Mouse (Mus musculus) hindbrain, postnatal 0 days (tissue): ENCODE measurements at regions not wholly inside any gene's neighbourhood (a gene's known extent, or its start where the extent isn't known, plus 50 kb on each side); places are given as distances from the start of the nearest gene placed in this dataset.

ENCODE experiments used
- ATAC-seq: fragments of 200-750 bp; cut with Nextera tagmentation; 2 replicates; pipeline ENCODE4 v1.8.0; 2017; ENCODE audit warnings: mild to moderate bottlenecking, moderate TSS enrichment, moderate library complexity
- DNase-seq: peaks from one replicate; pipeline ENCODE4 v3.0.0-alpha.2; 2015; ENCODE audit warnings: low spot score
- H3K27ac ChIP-seq: fragments of 300-500 bp; sonication (generic); 2 replicates; pipeline ENCODE4 v1.5.1; 2014; ENCODE audit warnings: mild to moderate bottlenecking
- H3K27me3 ChIP-seq: fragments of 300-500 bp; sonication (generic); 2 replicates; pipeline ENCODE4 v1.6.1; 2014; ENCODE audit warnings: low read length, mixed read lengths; ENCODE audit not compliant: insufficient read depth
- H3K36me3 ChIP-seq: fragments of 300-500 bp; sonication (generic); 2 replicates; pipeline ENCODE4 v1.6.1; 2014; ENCODE audit warnings: low read length, mixed read lengths; ENCODE audit not compliant: insufficient read depth
- H3K4me1 ChIP-seq: fragments of 300-500 bp; sonication (generic); 2 replicates; pipeline ENCODE4 v1.6.1; 2014; ENCODE audit warnings: antibody characterized with exemption, low read length, mixed read lengths; ENCODE audit not compliant: insufficient read depth
- H3K4me2 ChIP-seq: fragments of 300-500 bp; sonication (generic); 2 replicates; pipeline ENCODE4 v1.6.1; 2014; ENCODE audit warnings: low read depth, mild to moderate bottlenecking, low read length, moderate library complexity, mixed read lengths
- H3K4me3 ChIP-seq: fragments of 300-500 bp; sonication (generic); 2 replicates; pipeline ENCODE4 v1.5.1; 2014; ENCODE audit warnings: low read length
- H3K9ac ChIP-seq: fragments of 300-500 bp; sonication (generic); replicated peaks from 2 replicates; pipeline ENCODE4 v1.6.1; 2014; ENCODE audit warnings: mild to moderate bottlenecking, low read length, moderate library complexity, mixed read lengths
- H3K9me3 ChIP-seq: fragments of 300-500 bp; sonication (generic); 2 replicates; pipeline ENCODE4 v1.6.1; 2016; ENCODE audit warnings: low read length, mixed read lengths
- CTCF ChIP-seq: IDR thresholded peaks from 2 replicates; pipeline ENCODE4 v1.5.1; 2016; ENCODE audit warnings: antibody characterized with exemption, control low read depth, low read depth
- WGBS: fragments of 180-500 bp; shearing (Covaris S2); extraction: QIAGEN DNeasy Blood & Tissue Kit; methylation state at CpG from one replicate; pipeline ENCODE4 v1.1.7; 2014; 5-methylcytosine and 5-hydroxymethylcytosine counted together

DNA sequence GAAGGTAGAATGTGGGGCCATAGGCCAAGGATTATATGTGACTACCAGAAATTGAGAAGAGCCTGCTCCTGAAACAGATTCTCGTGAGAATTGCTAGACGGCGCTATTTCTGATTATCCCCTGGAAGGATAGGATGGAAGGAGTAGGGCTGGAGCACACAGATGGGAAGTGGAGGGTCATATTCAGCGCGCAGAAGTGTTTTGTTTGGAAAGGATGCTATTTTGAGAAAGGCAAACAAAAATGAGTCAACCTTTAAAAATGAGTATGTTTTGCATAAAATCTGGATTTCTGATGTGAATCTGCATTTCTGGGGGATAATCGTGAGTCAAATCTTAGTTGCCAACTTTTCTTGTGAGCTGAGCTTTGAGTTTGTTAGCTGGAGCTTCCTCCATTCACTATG, 58.1 kb upstream of the Fshb start:
- no peak overlapping the region for H3K4me2 ChIP-seq
- no peak overlapping the region for H3K9ac ChIP-seq
- DNase-seq (no peak), ATAC-seq (no peak)
- no peaks in the 10 kb centered on the region for H3K9me3 ChIP-seq
- H3K4me1 ChIP-seq, result no peaks in the 10 kb centered on the region
- WGBS, result 90% methylated on average over 6 of the region's 6 CpGs
- H3K27me3 ChIP-seq, result no peaks in the 10 kb centered on the region
- H3K4me3 ChIP-seq, result no peak overlapping the region
- no peaks in the 10 kb centered on the region for H3K36me3 ChIP-seq
- H3K27ac ChIP-seq, result no peak overlapping the region
- TF ChIP-seq CTCF, result no peak

- no peak overlapping the region for H3K9ac ChIP-seq
- no peaks in the 10 kb centered on the region for H3K36me3 ChIP-seq
- H3K27ac ChIP-seq, result no peak overlapping the region
- H3K4me1 ChIP-seq, result no peaks in the 10 kb centered on the region
- ATAC-seq (no peak), DNase-seq (no peak)
- H3K27me3 ChIP-seq, result no peaks in the 10 kb centered on the region
- 93% methylated on average over 9 of the region's 9 CpGs for WGBS
- H3K9me3 ChIP-seq, result no peaks in the 10 kb centered on the region
- TF ChIP-seq CTCF, result no peak
- no peak overlapping the region for H3K4me2 ChIP-seq
- H3K4me3 ChIP-seq, result no peak overlapping the region
These were observed 59.4 kb upstream of the Fshb start for GRCm38 (mm10) chr2:107118711-107119474.

DNA sequence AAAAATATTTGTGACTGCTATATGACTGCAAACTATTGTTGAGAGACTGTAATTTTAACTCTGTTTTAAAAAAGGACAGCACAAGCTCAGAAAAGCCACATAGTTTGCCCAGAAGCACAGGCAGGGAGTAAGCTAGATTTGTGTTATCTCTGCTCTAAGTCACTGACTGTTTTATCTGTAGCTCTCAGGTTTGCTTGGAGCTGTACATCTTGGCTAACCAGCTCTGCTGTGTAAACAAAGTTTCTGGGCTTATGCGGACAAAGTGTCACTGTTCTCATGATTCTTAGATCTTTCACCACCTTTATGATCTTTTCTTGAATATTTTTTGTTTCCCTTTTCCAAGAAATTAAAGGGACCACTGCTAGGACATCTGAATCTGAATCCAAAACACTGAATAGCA, 60.2 kb upstream of the Fshb start:
- WGBS, result 91% methylated on average over 1 of the region's 1 CpGs

DNA sequence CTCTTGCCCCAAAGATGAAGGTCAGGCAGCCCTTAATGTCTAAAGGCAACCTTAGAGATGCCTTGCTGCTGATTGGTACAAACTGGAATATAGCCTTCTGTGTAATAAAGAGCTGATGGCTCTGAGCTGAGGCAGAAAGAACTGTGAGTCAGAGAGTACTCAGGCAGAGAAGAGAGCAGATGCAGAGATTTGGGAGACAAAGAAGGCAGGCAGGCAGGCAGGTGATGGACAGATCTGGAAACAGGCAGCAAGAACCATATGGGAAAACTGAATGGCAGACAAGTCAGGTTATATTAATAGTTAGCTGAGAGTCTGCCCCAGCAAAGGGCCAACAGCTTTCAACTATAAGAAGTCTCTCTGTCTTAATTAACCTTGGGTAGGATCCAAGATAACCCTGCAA, 73.7 kb upstream of the Fshb start:
- Histone ChIP-seq H3K4me3 (no peak overlapping the region), H3K27me3 (no peaks in the 10 kb centered on the region), H3K9me3 (no peaks in the 10 kb centered on the region), H3K9ac (no peak overlapping the region), H3K27ac (no peak overlapping the region), H3K4me2 (no peak overlapping the region), H3K4me1 (no peaks in the 10 kb centered on the region), H3K36me3 (no peaks in the 10 kb centered on the region)
- no peak for DNase-seq
- no peak for TF ChIP-seq CTCF
- ATAC-seq, result no peak

More for the DNA sequence above, 60.2 kb upstream of the Fshb start:
- H3K9me3 ChIP-seq, result no peaks in the 10 kb centered on the region
- no peaks in the 10 kb centered on the region for H3K4me1 ChIP-seq
- no peak for DNase-seq
- H3K27ac ChIP-seq, result no peak overlapping the region
- no peak for ATAC-seq
- no peak overlapping the region for H3K4me2 ChIP-seq
- H3K4me3 ChIP-seq, result no peak overlapping the region
- H3K36me3 ChIP-seq, result no peaks in the 10 kb centered on the region
- H3K9ac ChIP-seq, result no peak overlapping the region
- H3K27me3 ChIP-seq, result no peaks in the 10 kb centered on the region
- TF ChIP-seq CTCF, result no peak

- WGBS, result 77% methylated on average over 2 of the region's 2 CpGs
- Histone ChIP-seq H3K4me2 (no peak overlapping the region), H3K36me3 (no peaks in the 10 kb centered on the region), H3K27me3 (no peaks in the 10 kb centered on the region), H3K9me3 (no peaks in the 10 kb centered on the region), H3K4me1 (no peaks in the 10 kb centered on the region), H3K27ac (no peak overlapping the region), H3K9ac (no peak overlapping the region), H3K4me3 (no peak overlapping the region)
- no peak for TF ChIP-seq CTCF
- ATAC-seq (no peak), DNase-seq (no peak)
These were observed 89.9 kb upstream of the Fshb start for GRCm38 (mm10) chr2:107149317-107149716.

GRCm38 (mm10) chr2:107149851-107150250, 90.4 kb upstream of the Fshb start:
- no peak for ATAC-seq
- H3K9ac ChIP-seq, result no peak overlapping the region
- 74% methylated on average over 2 of the region's 2 CpGs for WGBS

GRCm38 (mm10) chr2:107150373-107150772, 90.9 kb upstream of the Fshb start:
- H3K9ac ChIP-seq, result no peak overlapping the region
- no peak overlapping the region for H3K4me2 ChIP-seq
- ATAC-seq (no peak), DNase-seq (no peak)
- H3K4me1 ChIP-seq, result no peaks in the 10 kb centered on the region
- TF ChIP-seq CTCF, result no peak
- no peak overlapping the region for H3K4me3 ChIP-seq
- whole genome bisulfite sequencing, result 70% methylated on average over 3 of the region's 3 CpGs
- H3K27ac ChIP-seq, result no peak overlapping the region
- H3K36me3 ChIP-seq, result no peaks in the 10 kb centered on the region
- no peaks in the 10 kb centered on the region for H3K27me3 ChIP-seq
- no peaks in the 10 kb centered on the region for H3K9me3 ChIP-seq

More at GRCm38 (mm10) chr2:107149851-107150250, 90.4 kb upstream of the Fshb start:
- Histone ChIP-seq H3K4me1 (no peaks in the 10 kb centered on the region), H3K36me3 (no peaks in the 10 kb centered on the region), H3K9me3 (no peaks in the 10 kb centered on the region), H3K27me3 (no peaks in the 10 kb centered on the region), H3K4me2 (no peak overlapping the region), H3K4me3 (no peak overlapping the region), H3K27ac (no peak overlapping the region)
- no peak for TF ChIP-seq CTCF
- no peak for DNase-seq
